Comparison of ENCODE assay signal across 8 mouse cellular contexts in the genomic region with DNA sequence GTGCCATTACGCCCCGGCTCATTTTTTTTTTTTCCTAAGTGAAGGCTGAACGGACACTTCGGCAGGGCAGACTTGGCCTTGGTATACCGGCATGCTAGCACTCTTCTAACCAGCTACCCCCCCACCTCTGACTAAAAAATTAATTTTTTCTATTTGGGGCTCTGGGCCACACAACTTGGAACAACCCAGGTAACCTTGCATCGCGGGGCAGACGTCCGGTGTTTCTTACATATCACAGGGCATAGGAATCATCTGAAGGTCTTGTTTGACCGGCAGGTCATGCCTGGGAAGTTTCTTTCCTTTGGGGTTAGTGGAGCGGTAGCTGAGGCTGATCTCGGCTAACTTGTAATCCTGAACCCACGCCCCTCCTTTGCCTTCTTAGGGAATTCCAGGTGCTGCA. TPM values are rescaled to one million over a fixed set of nuclear protein-coding genes. Genes with fewer than 3 reads are reported as not detected.
DNase-seq lines count a peak whose midpoint lies in the region; ATAC-seq and TF ChIP-seq lines count a peak whose summit lies in the region.

No protein-coding gene starts in this region.

- peak overlapping the region; percentile 67 for H3K4me3 ChIP-seq in erythroblast, embryonic 14.5 days (replicated peaks)
- peak overlapping the region; percentile 59 to 81 (median 74) for H3K4me3 ChIP-seq in CH12.LX (replicated peaks in 1 of 3; ENCODE audit: low read depth in 2 of 3, low read length in 2 of 3, poor library complexity in 1 of 3)
- H3K4me3 ChIP-seq in heart, embryonic 15.5 days = peak overlapping the region; percentile 70
- H3K4me3 ChIP-seq in liver, postnatal 0 days (ENCODE audit: low read depth, low read length) = peak overlapping the region; percentile 72

- no peak for ATAC-seq in erythroblast, adult 5-6 weeks (replicated peaks; ENCODE audit: low FRiP score, poor library complexity, severe bottlenecking)
- no peak; the same call in 1 of the 2 replicates for ATAC-seq in heart, embryonic 15.5 days (replicated peaks; ENCODE audit: insufficient number of reproducible peaks, insufficient read depth, low FRiP score, low read depth)
- ATAC-seq in liver, postnatal 0 days = no peak

- H3K9ac ChIP-seq in CH12.LX (ENCODE audit: insufficient read depth, low read depth) = peak overlapping the region; percentile 80
- peak overlapping the region; percentile 68 for H3K9ac ChIP-seq in heart, embryonic 15.5 days
- H3K9ac ChIP-seq in liver, postnatal 0 days (replicated peaks) = peak overlapping the region; percentile 81

- no peak for TF ChIP-seq EP300 in CH12.LX (IDR thresholded peaks at IDR 0.05; ENCODE audit: low read length)
- no peak for TF ChIP-seq EP300 in liver, postnatal 0 days (IDR thresholded peaks at IDR 0.05; ENCODE audit: low read depth)

- TF ChIP-seq RAD21 in CH12.LX (IDR thresholded peaks at IDR 0.05; ENCODE audit: low read depth, low read length) = no peak

- peak overlapping the region; percentile 34; the same call in 1 of the 2 replicates for H3K27ac ChIP-seq in CH12.LX (ENCODE audit: insufficient read depth, low read depth)
- peak overlapping the region; percentile 76 for H3K27ac ChIP-seq in heart, embryonic 15.5 days
- peak overlapping the region; percentile 82 for H3K27ac ChIP-seq in liver, postnatal 0 days (ENCODE audit: low read depth)

- H3K9me3 ChIP-seq in erythroblast, embryonic 14.5 days (ENCODE audit: control insufficient read depth, low read length) = peaks cover 2% of the 10 kb centered on the region; the same call in 1 of the 2 replicates
- no peaks in the 10 kb centered on the region for H3K9me3 ChIP-seq in CH12.LX (replicated peaks; ENCODE audit: low read length)
- H3K9me3 ChIP-seq in heart, embryonic 15.5 days (replicated peaks) = no peaks in the 10 kb centered on the region
- H3K9me3 ChIP-seq in liver, postnatal 0 days (ENCODE audit: low read length) = no peaks in the 10 kb centered on the region

- peaks cover 23% of the 10 kb centered on the region for H3K79me2 ChIP-seq in CH12.LX (replicated peaks; ENCODE audit: control insufficient read depth, extremely low read depth, insufficient read depth, poor library complexity, severe bottlenecking)

- TF ChIP-seq POLR2A in CH12.LX (IDR thresholded peaks at IDR 0.05; ENCODE audit: low read depth, low read length) = no peak

- in situ Hi-C loops in CH12.LX (cut with MboI; ENCODE audit: low pct_ligation_motif_present, low pct_unique_long_range_greater_than_20kb, low sequenced_read_pairs) = no loop called here

- WGBS in heart, embryonic 15.5 days = 5% methylated on average over 13 of the region's 13 CpGs
- WGBS in liver, postnatal 0 days (ENCODE audit: insufficient replicate concordance) = 6% methylated on average over 13 of the region's 13 CpGs

- no peak for TF ChIP-seq CTCF in CH12.LX (conservative IDR thresholded peaks at IDR 0.05 in 1 of 2, IDR thresholded peaks at IDR 0.05 in 1 of 2; ENCODE audit: low read depth in 2 of 2, low read length in 2 of 2)
- no peak for TF ChIP-seq CTCF in liver, postnatal 0 days (IDR thresholded peaks at IDR 0.05; ENCODE audit: low read depth)

- peak overlapping the region; percentile 69 for H3K4me2 ChIP-seq in CH12.LX (ENCODE audit: insufficient read depth, low read depth, poor library complexity, severe bottlenecking)
- H3K4me2 ChIP-seq in heart, embryonic 15.5 days = peak overlapping the region; percentile 84
- H3K4me2 ChIP-seq in liver, postnatal 0 days (ENCODE audit: low read depth, low read length) = peak overlapping the region; percentile 87

- no peaks in the 10 kb centered on the region for H3K27me3 ChIP-seq in erythroblast, embryonic 14.5 days (ENCODE audit: control insufficient read depth)
- no peaks in the 10 kb centered on the region for H3K27me3 ChIP-seq in CH12.LX (replicated peaks)
- H3K27me3 ChIP-seq in heart, embryonic 15.5 days = no peaks in the 10 kb centered on the region
- H3K27me3 ChIP-seq in liver, postnatal 0 days (ENCODE audit: insufficient read depth, low read length) = no peaks in the 10 kb centered on the region

- H3K4me1 ChIP-seq in erythroblast, embryonic 14.5 days (ENCODE audit: control insufficient read depth) = peaks cover 63% of the 10 kb centered on the region
- peaks cover 11 to 38% of the 10 kb centered on the region in 2 experiments for H3K4me1 ChIP-seq in CH12.LX (ENCODE audit: control insufficient read depth in 1 of 2, insufficient read depth in 2 of 2)
- H3K4me1 ChIP-seq in heart, embryonic 15.5 days (replicated peaks) = peaks cover 39% of the 10 kb centered on the region
- peaks cover 20% of the 10 kb centered on the region for H3K4me1 ChIP-seq in liver, postnatal 0 days (ENCODE audit: insufficient read depth)

- DNase-seq in CH12.LX (ENCODE audit: extremely low read depth) = no peak
- DNase-seq in liver, postnatal 0 days = no peak
- no peak for DNase-seq in frontal cortex, adult 2 months (ENCODE audit: extremely low spot score in 1 of 2, low spot score in 1 of 2)
- DNase-seq in ovary, adult 18-20 months (ENCODE audit: low spot score) = no peak
- no peak for DNase-seq in ovary, postnatal 14 days (ENCODE audit: low spot score)

- H3K36me3 ChIP-seq in erythroblast, embryonic 14.5 days (ENCODE audit: control insufficient read depth) = peaks cover 76% of the 10 kb centered on the region
- peaks cover 18 to 50% of the 10 kb centered on the region in 2 experiments for H3K36me3 ChIP-seq in CH12.LX (replicated peaks in 1 of 2; ENCODE audit: control insufficient read depth in 1 of 2, insufficient read depth in 1 of 2, low read length in 1 of 2)
- H3K36me3 ChIP-seq in heart, embryonic 15.5 days = peaks cover 18% of the 10 kb centered on the region
- peaks cover 26% of the 10 kb centered on the region for H3K36me3 ChIP-seq in liver, postnatal 0 days (replicated peaks; ENCODE audit: insufficient read depth, low read length)

- dilution Hi-C loops in CH12.LX (cut with MboI; ENCODE audit: extremely low pct_ligation_motif_present, extremely low pct_unique_long_range_greater_than_20kb, low sequenced_read_pairs) = no loop called here

TF ChIP-seq in CH12.LX, 34 proteins besides CTCF, POLR2A, EP300 and RAD21 (continues in another document):
- TF ChIP-seq BHLHE40 (IDR thresholded peaks at IDR 0.05; ENCODE audit: low read depth, low read length) = no peak
- TF ChIP-seq TBP (conservative IDR thresholded peaks at IDR 0.05; ENCODE audit: low read depth, low read length) = no peak

RNA-seq across cellular contexts. Expression of a gene that starts 0.8 kb away (rescaled TPM):
- 37.3 and 43.1 TPM in 2 replicates for polyA plus RNA-seq in erythroblast, embryonic 14.5 days (2012)
- total RNA-seq in erythroblast, adult 5-6 weeks (2015; ENCODE audit: low replicate concordance) = 26.5 and 29.5 TPM in 2 replicates
- total RNA-seq in erythroblast, adult 5-6 weeks (2017; ENCODE audit: low replicate concordance) = 25.2 and 26.3 TPM in 2 replicates
- total RNA-seq in CH12.LX (2012; rRNA removed) (44.4 and 53.4 TPM in 2 replicates), CH12.LX (2014; rRNA removed) (29.3 and 30.4 TPM in 2 replicates)
- 129 and 144 TPM in 2 replicates for polyA plus RNA-seq in CH12.LX (2012; ENCODE audit: insufficient read length, low read depth)
- polyA plus RNA-seq in heart, embryonic 15.5 days (2015; fragmentation: Nextera tagmentation; extraction: Ambion mirVana) = 74.9 and 93.3 TPM in 2 replicates
- 35.9 and 43.4 TPM in 2 replicates for polyA plus RNA-seq in liver, postnatal 0 days (2015; fragmentation: Nextera tagmentation; extraction: Ambion mirVana)
- 3.1 and 3.4 TPM in 2 replicates for polyA plus RNA-seq in frontal cortex, adult 2 months (2012; rRNA removed)

RNA-seq across cellular contexts. Expression of a gene that starts 25.6 kb away (rescaled TPM):
- 0.54 and 0.77 TPM in 2 replicates for polyA plus RNA-seq in erythroblast, embryonic 14.5 days (2012)
- 20.3 and 33.0 TPM in 2 replicates for total RNA-seq in erythroblast, adult 5-6 weeks (2015; ENCODE audit: low replicate concordance)
- total RNA-seq in erythroblast, adult 5-6 weeks (2017; ENCODE audit: low replicate concordance) = 18.3 and 29.3 TPM in 2 replicates
- total RNA-seq in CH12.LX (2012; rRNA removed) = 54.3 and 56.5 TPM in 2 replicates
- 62.7 and 64.6 TPM in 2 replicates for total RNA-seq in CH12.LX (2014; rRNA removed)
- polyA plus RNA-seq in CH12.LX (2012; ENCODE audit: insufficient read length, low read depth) = 74.7 and 76.7 TPM in 2 replicates
- 64.9 and 78.5 TPM in 2 replicates for polyA plus RNA-seq in heart, embryonic 15.5 days (2015; fragmentation: Nextera tagmentation; extraction: Ambion mirVana)
- polyA plus RNA-seq in liver, postnatal 0 days (2015; fragmentation: Nextera tagmentation; extraction: Ambion mirVana) = 30.5 and 33.1 TPM in 2 replicates
- 121 and 123 TPM in 2 replicates for polyA plus RNA-seq in frontal cortex, adult 2 months (2012; rRNA removed)

RNA-seq across cellular contexts. Expression of a gene that starts 25.7 kb away (rescaled TPM):
- 0.18 and 0.21 TPM in 2 replicates for polyA plus RNA-seq in erythroblast, embryonic 14.5 days (2012)
- total RNA-seq in erythroblast, adult 5-6 weeks (2015; ENCODE audit: low replicate concordance) = 5.4 and 10.0 TPM in 2 replicates
- 7.9 and 13.0 TPM in 2 replicates for total RNA-seq in erythroblast, adult 5-6 weeks (2017; ENCODE audit: low replicate concordance)
- total RNA-seq in CH12.LX (2012; rRNA removed) = 11.7 and 14.4 TPM in 2 replicates
- 13.6 and 14.0 TPM in 2 replicates for total RNA-seq in CH12.LX (2014; rRNA removed)
- polyA plus RNA-seq in CH12.LX (2012; ENCODE audit: insufficient read length, low read depth) = 14.6 and 17.5 TPM in 2 replicates
- 7.5 and 9.7 TPM in 2 replicates for polyA plus RNA-seq in heart, embryonic 15.5 days (2015; fragmentation: Nextera tagmentation; extraction: Ambion mirVana)
- 4.5 and 6.5 TPM in 2 replicates for polyA plus RNA-seq in liver, postnatal 0 days (2015; fragmentation: Nextera tagmentation; extraction: Ambion mirVana)
- 1.7 and 2.1 TPM in 2 replicates for polyA plus RNA-seq in frontal cortex, adult 2 months (2012; rRNA removed)

RNA-seq across cellular contexts. Expression of a gene that starts 27.5 kb away (rescaled TPM):
- polyA plus RNA-seq in erythroblast, embryonic 14.5 days (2012) = not detected in 2 replicates
- total RNA-seq in erythroblast, adult 5-6 weeks (2015; ENCODE audit: low replicate concordance) = not detected in 2 replicates
- not detected in 2 replicates for total RNA-seq in erythroblast, adult 5-6 weeks (2017; ENCODE audit: low replicate concordance)
- not detected in 2 replicates for total RNA-seq in CH12.LX (2012; rRNA removed)
- total RNA-seq in CH12.LX (2014; rRNA removed) = not detected in 2 replicates
- not detected in 2 replicates for polyA plus RNA-seq in CH12.LX (2012; ENCODE audit: insufficient read length, low read depth)
- 0.06 and 0.24 TPM in 2 replicates for polyA plus RNA-seq in heart, embryonic 15.5 days (2015; fragmentation: Nextera tagmentation; extraction: Ambion mirVana)
- not detected in 2 replicates for polyA plus RNA-seq in liver, postnatal 0 days (2015; fragmentation: Nextera tagmentation; extraction: Ambion mirVana)
- polyA plus RNA-seq in frontal cortex, adult 2 months (2012; rRNA removed) = 0.17 and 0.20 TPM in 2 replicates

RNA-seq across cellular contexts. Expression of a gene that starts 56.8 kb away (rescaled TPM):
- polyA plus RNA-seq in erythroblast, embryonic 14.5 days (2012) = 79.8 and 110 TPM in 2 replicates
- total RNA-seq in erythroblast, adult 5-6 weeks (2015; ENCODE audit: low replicate concordance) = 69.2 and 72.3 TPM in 2 replicates
- 16.9 and 27.0 TPM in 2 replicates for total RNA-seq in erythroblast, adult 5-6 weeks (2017; ENCODE audit: low replicate concordance)
- total RNA-seq in CH12.LX (2012; rRNA removed) = 156 and 162 TPM in 2 replicates
- total RNA-seq in CH12.LX (2014; rRNA removed) = 248 and 268 TPM in 2 replicates
- 302 and 366 TPM in 2 replicates for polyA plus RNA-seq in CH12.LX (2012; ENCODE audit: insufficient read length, low read depth)
- 1,227 and 1,553 TPM in 2 replicates for polyA plus RNA-seq in heart, embryonic 15.5 days (2015; fragmentation: Nextera tagmentation; extraction: Ambion mirVana)
- polyA plus RNA-seq in liver, postnatal 0 days (2015; fragmentation: Nextera tagmentation; extraction: Ambion mirVana) = 554 and 564 TPM in 2 replicates
- polyA plus RNA-seq in frontal cortex, adult 2 months (2012; rRNA removed) = 231 and 248 TPM in 2 replicates

Comparison
In these comparisons a context has a peak if more than half of its experiments do, and no peak if none do; other contexts are left out.
1. RNA of a gene that starts 25.6 kb away (polyA plus RNA-seq): 121 to 123 TPM in frontal cortex, adult 2 months, 74.7 to 76.7 TPM in CH12.LX, 64.9 to 78.5 TPM in heart, embryonic 15.5 days and 30.5 to 33.1 TPM in liver, postnatal 0 days; 0.54 to 0.77 TPM in erythroblast, embryonic 14.5 days; every median in the first group is over 10 times any median in the second.
2. Peak in every context shown above with its lines, with median percentiles within 50 percentile points of each other: H3K4me3 ChIP-seq, H3K27ac ChIP-seq, H3K4me2 ChIP-seq and H3K9ac ChIP-seq.